Mouse (Mus musculus): ENCODE data around the gene C2.

DNA sequence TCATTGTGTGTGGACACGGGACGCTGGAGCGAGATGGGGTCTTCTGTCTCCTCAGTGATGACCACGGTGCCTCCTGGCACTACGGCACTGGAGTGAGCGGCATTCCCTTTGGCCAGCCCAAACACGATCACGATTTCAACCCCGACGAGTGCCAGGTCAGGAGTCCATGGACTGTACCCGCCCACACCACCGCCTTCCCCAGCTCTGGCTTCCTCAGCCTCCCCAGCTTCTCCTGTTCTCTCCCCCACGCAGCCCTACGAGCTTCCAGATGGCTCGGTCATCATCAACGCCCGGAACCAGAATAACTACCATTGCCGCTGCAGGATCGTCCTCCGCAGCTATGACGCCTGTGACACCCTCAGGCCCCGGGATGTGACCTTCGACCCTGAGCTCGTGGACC lies 36.0 kb upstream of the C2 start:
- TF ChIP-seq GATA1 (IDR thresholded peaks at IDR 0.05; ENCODE audit: borderline replicate concordance, low read length) (no peak), CTCF (IDR thresholded peaks at IDR 0.05; ENCODE audit: low read depth, low read length) (no peak), POLR2AphosphoS5 (IDR thresholded peaks at IDR 0.05; ENCODE audit: insufficient replicate concordance, low read depth, low read length) (no peak)

Measured in G1E (cell line).